Mouse (Mus musculus) urinary bladder, postnatal 10 days (tissue): ENCODE results near the gene Map3k4.

Experiments
- DNase-seq: peaks from one replicate; pipeline ENCODE4 v3.0.0; 2022; ENCODE audit warnings: low spot score

Gene Map3k4

GRCm38 (mm10) chr17:12182702-12183485, 135.7 kb downstream of the Map3k4 start:
- DNase-seq = no peak

- DNase-seq = no peak
Observed at GRCm38 (mm10) chr17:12179766-12180165, 138.8 kb downstream of the Map3k4 start.

GRCm38 (mm10) chr17:12179339-12179738, 139.3 kb downstream of the Map3k4 start:
- no peak for DNase-seq
